In the genomic region with DNA sequence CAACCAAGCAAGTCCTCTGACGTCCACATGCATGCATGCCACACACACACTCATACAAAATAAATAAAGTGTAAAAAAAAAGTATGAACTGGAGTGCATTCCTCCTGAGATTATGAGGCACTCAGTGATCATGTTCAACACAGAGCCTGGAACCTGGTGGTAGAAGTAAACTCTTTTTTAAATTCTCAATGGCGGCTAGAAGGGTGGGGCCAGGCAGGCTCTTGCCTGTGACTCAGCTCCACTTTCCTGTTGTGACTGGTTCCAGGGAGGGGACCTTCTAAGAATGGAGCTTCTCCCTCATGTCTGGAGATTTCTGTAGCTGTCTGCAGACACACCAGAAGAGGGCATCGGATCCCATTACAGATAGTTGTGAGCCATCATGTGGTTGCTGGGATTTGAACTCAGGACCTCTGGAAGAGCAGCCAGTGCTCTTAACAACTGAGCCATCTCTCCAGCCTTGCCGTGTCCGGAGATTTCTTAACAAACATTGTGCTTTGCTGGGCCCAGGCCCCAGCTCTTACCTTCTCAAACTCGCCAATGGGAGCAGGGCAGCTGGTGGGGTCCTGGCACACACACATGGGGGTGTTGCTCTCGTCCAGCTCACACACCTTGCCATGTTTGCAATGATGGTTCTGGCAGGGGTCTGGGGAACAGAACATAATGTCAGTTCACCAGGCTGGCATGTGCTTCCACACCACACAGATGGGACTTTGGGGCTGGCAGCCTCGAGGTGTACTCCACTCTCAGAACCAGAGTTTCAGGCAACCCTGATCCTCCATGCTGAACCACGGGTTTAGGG, we compare ENCODE assay signal across 13 mouse cellular contexts. TPM values are rescaled to one million over a fixed set of nuclear protein-coding genes. Genes with fewer than 3 reads are reported as not detected.
A peak's percentile ranks its signal among the peaks of the same experiment; 100 is the strongest.
DNase-seq lines count a peak whose midpoint lies in the region; ATAC-seq lines count a peak whose summit lies in the region.
"Had no signal": no experiment of that assay in that cellular context is flagged by ENCODE, and none has a peak within 500 bp of the region (broad histone marks: within the 10 kb centered on the region; RNA-seq: fewer than 3 reads in every experiment).

No protein-coding gene starts in this region.

- H3K4me1 ChIP-seq in intestine, embryonic 14.5 days (replicated peaks; ENCODE audit: control insufficient read depth, insufficient read depth, low read length) = 0 out of 2 replicates have a peak, but pooled peaks cover 3% of the 10 kb centered on the region
- H3K4me1 ChIP-seq in intestine, embryonic 15.5 days (replicated peaks) = no peaks in the 10 kb centered on the region
- no peaks in the 10 kb centered on the region for H3K4me1 ChIP-seq in liver, embryonic 13.5 days (replicated peaks)

- H3K9me3 ChIP-seq in intestine, embryonic 14.5 days (ENCODE audit: control insufficient read depth, low read length) = no peaks in the 10 kb centered on the region
- no peaks in the 10 kb centered on the region for H3K9me3 ChIP-seq in intestine, embryonic 15.5 days
- no peaks in the 10 kb centered on the region for H3K9me3 ChIP-seq in liver, embryonic 13.5 days (replicated peaks)
- H3K9me3 ChIP-seq: G1E had no signal

- H3K9ac ChIP-seq in intestine, embryonic 14.5 days (ENCODE audit: low read length) = no peak overlapping the region
- no peak overlapping the region for H3K9ac ChIP-seq in intestine, embryonic 15.5 days
- no peak overlapping the region for H3K9ac ChIP-seq in liver, embryonic 13.5 days

- H3K27me3 ChIP-seq in intestine, embryonic 14.5 days (replicated peaks; ENCODE audit: control insufficient read depth, insufficient read depth, low read length) = no peaks in the 10 kb centered on the region
- no peaks in the 10 kb centered on the region for H3K27me3 ChIP-seq in intestine, embryonic 15.5 days (replicated peaks)
- H3K27me3 ChIP-seq in liver, embryonic 13.5 days = no peaks in the 10 kb centered on the region

- H3K4me3 ChIP-seq in intestine, embryonic 14.5 days (ENCODE audit: low read depth, low read length) = no peak overlapping the region
- no peak overlapping the region for H3K4me3 ChIP-seq in intestine, embryonic 15.5 days (replicated peaks)
- no peak overlapping the region for H3K4me3 ChIP-seq in liver, embryonic 13.5 days (replicated peaks)

- H3K36me3 ChIP-seq in intestine, embryonic 14.5 days (ENCODE audit: control insufficient read depth, insufficient read depth, low read length) = peaks cover 93% of the 10 kb centered on the region
- peaks cover 32% of the 10 kb centered on the region; the same call in 1 of the 2 replicates for H3K36me3 ChIP-seq in intestine, embryonic 15.5 days
- H3K36me3 ChIP-seq in liver, embryonic 13.5 days = 0 out of 2 replicates have a peak, but pooled peaks cover 11% of the 10 kb centered on the region
- H3K36me3 ChIP-seq: G1E had no signal

- DNase-seq in intestine, embryonic 14.5 days (ENCODE audit: low spot score) = no peak
- DNase-seq in 3T3-L1 (ENCODE audit: low read depth, low spot score) (peak; percentile 70), R1 (ENCODE audit: low read depth, low spot score) (peak; percentile 33)
- DNase-seq in liver, embryonic 13.5 days = no peak
- no peak for DNase-seq in B cell, adult 2 months
- no peak for DNase-seq in urinary bladder, postnatal 4 days (ENCODE audit: low spot score in 2 of 2)
- DNase-seq: adrenal gland, postnatal 10 days; cerebellum, adult 2 months; layer of hippocampus, postnatal 36 days; right cerebral cortex, adult 18-20 months; thymus, adult 18-20 months had no signal

- H3K4me2 ChIP-seq in intestine, embryonic 14.5 days (ENCODE audit: low read length) = no peak overlapping the region
- H3K4me2 ChIP-seq in intestine, embryonic 15.5 days (replicated peaks) = no peak overlapping the region
- no peak overlapping the region for H3K4me2 ChIP-seq in liver, embryonic 13.5 days

- no peak for ATAC-seq in intestine, embryonic 14.5 days (replicated peaks; ENCODE audit: low FRiP score, low TSS enrichment, low read depth)
- no peak for ATAC-seq in intestine, embryonic 15.5 days
- no peak for ATAC-seq in liver, embryonic 13.5 days (ENCODE audit: low read depth)

- peak overlapping the region; percentile 57; the same call in 1 of the 2 replicates for H3K27ac ChIP-seq in intestine, embryonic 14.5 days (ENCODE audit: low read depth)
- H3K27ac ChIP-seq in intestine, embryonic 15.5 days = no peak overlapping the region
- H3K27ac ChIP-seq in liver, embryonic 13.5 days = peak overlapping the region; percentile 25; the same call in 1 of the 2 replicates

- 82% methylated on average over 9 of the region's 9 CpGs for WGBS in intestine, embryonic 14.5 days
- WGBS in intestine, embryonic 15.5 days = 85% methylated on average over 9 of the region's 9 CpGs
- 53% methylated on average over 9 of the region's 9 CpGs for WGBS in liver, embryonic 13.5 days (ENCODE audit: insufficient replicate concordance)

RNA-seq across cellular contexts. Expression of gene Sparc, which starts 18.1 kb away (rescaled TPM):
- polyA plus RNA-seq in intestine, embryonic 14.5 days (2014; fragmentation: Nextera tagmentation; extraction: Ambion mirVana) = 1,391 and 1,474 TPM in 2 replicates
- 1,532 and 1,545 TPM in 2 replicates for polyA plus RNA-seq in intestine, embryonic 15.5 days (2015; fragmentation: Nextera tagmentation; extraction: Ambion mirVana)
- polyA plus RNA-seq in liver, embryonic 13.5 days (2015; fragmentation: Nextera tagmentation; extraction: Ambion mirVana) = 150 and 155 TPM in 2 replicates
- polyA plus RNA-seq: G1E had no signal

RNA-seq across cellular contexts. Expression of gene Atox1, which starts 56.2 kb away (rescaled TPM):
- 400 and 443 TPM in 2 replicates for polyA plus RNA-seq in intestine, embryonic 14.5 days (2014; fragmentation: Nextera tagmentation; extraction: Ambion mirVana)
- 370 and 402 TPM in 2 replicates for polyA plus RNA-seq in intestine, embryonic 15.5 days (2015; fragmentation: Nextera tagmentation; extraction: Ambion mirVana)
- polyA plus RNA-seq in liver, embryonic 13.5 days (2015; fragmentation: Nextera tagmentation; extraction: Ambion mirVana) = 184 and 205 TPM in 2 replicates

Comparison
In these comparisons a context has a peak if more than half of its experiments do, and no peak if none do; other contexts are left out.
1. DNase-seq: peak in 3T3-L1 (single experiment) and R1 (single experiment); none in intestine, embryonic 14.5 days (single experiment), liver, embryonic 13.5 days (single experiment), B cell, adult 2 months (0 of 2) and urinary bladder, postnatal 4 days (0 of 2).